Mouse (Mus musculus) hindbrain, embryonic 14.5 days (tissue): ENCODE measurements around the gene Arhgef3. TPM values are rescaled to one million over a fixed set of nuclear protein-coding genes. Genes with fewer than 3 reads are reported as not detected.

Source experiments
- ATAC-seq: fragments of 200-750 bp; cut with Nextera tagmentation; 2 replicates; pipeline ENCODE4 v1.8.0; 2017; ENCODE audit warnings: moderate number of reproducible peaks, mild to moderate bottlenecking, moderate TSS enrichment, moderate library complexity; ENCODE audit not compliant: low FRiP score
- DNase-seq: peaks from one replicate; pipeline ENCODE4 v3.0.0-alpha.2; 2015; ENCODE audit warnings: low spot score
- H3K27ac ChIP-seq: fragments of 300-500 bp; sonication (generic); 2 replicates; pipeline ENCODE4 v1.5.1; 2014; ENCODE audit warnings: mild to moderate bottlenecking, moderate library complexity
- H3K27me3 ChIP-seq: fragments of 300-500 bp; sonication (generic); 2 replicates; pipeline ENCODE4 v1.6.1; 2014; ENCODE audit warnings: mild to moderate bottlenecking, low read length, mixed read lengths; ENCODE audit not compliant: control insufficient read depth, insufficient read depth
- H3K36me3 ChIP-seq: fragments of 300-500 bp; sonication (generic); replicated peaks from 2 replicates; pipeline ENCODE4 v1.6.1; 2014; ENCODE audit not compliant: control insufficient read depth, insufficient read depth
- H3K4me1 ChIP-seq: fragments of 300-500 bp; sonication (generic); replicated peaks from 2 replicates; pipeline ENCODE4 v1.6.1; 2014; ENCODE audit warnings: antibody characterized with exemption, low read length, mixed read lengths; ENCODE audit not compliant: control insufficient read depth, insufficient read depth
- H3K4me2 ChIP-seq: fragments of 300-500 bp; sonication (generic); replicated peaks from 2 replicates; pipeline ENCODE4 v1.6.1; 2014; ENCODE audit warnings: mild to moderate bottlenecking, moderate library complexity
- H3K4me3 ChIP-seq: fragments of 300-500 bp; sonication (generic); replicated peaks from 2 replicates; pipeline ENCODE4 v1.5.1; 2014; ENCODE audit warnings: mild to moderate bottlenecking, low read length
- H3K9ac ChIP-seq: fragments of 300-500 bp; sonication (generic); 2 replicates; pipeline ENCODE4 v1.6.1; 2014
- H3K9me3 ChIP-seq: fragments of 300-500 bp; sonication (generic); 2 replicates; pipeline ENCODE4 v1.6.1; 2016; ENCODE audit warnings: low read length; ENCODE audit not compliant: control insufficient read depth
- WGBS: fragments of 180-500 bp; shearing (Covaris S2); extraction: QIAGEN DNeasy Blood & Tissue Kit; methylation state at CpG from one replicate; pipeline ENCODE4 v1.1.7; 2014; 5-methylcytosine and 5-hydroxymethylcytosine counted together
- polyA plus RNA-seq: library from polyadenylated mRNA; unstranded; fragments of >200 nt; fragmentation: Nextera tagmentation; extraction: Ambion mirVana; gene quantifications from 2 replicates; pipeline ENCODE4 v1.2.1, GENCODE M21; 2014

Arhgef3 gene
- polyA plus RNA-seq, 1 experiment from 2014 or later, result 11.8 TPM

- H3K36me3 ChIP-seq, result no peaks in the 10 kb centered on the region
- H3K4me3 ChIP-seq, result no peak overlapping the region
- no peaks in the 10 kb centered on the region for H3K27me3 ChIP-seq
- WGBS, result 73% methylated on average over 5 of the region's 5 CpGs
- H3K4me1 ChIP-seq, result peaks cover 7% of the 10 kb centered on the region
- no peak overlapping the region for H3K9ac ChIP-seq
- H3K9me3 ChIP-seq, result no peaks in the 10 kb centered on the region
- DNase-seq, result no peak
- H3K27ac ChIP-seq, result no peak overlapping the region
- H3K4me2 ChIP-seq, result no peak overlapping the region
- no peak for ATAC-seq
These were observed 250.1 kb downstream of the Arhgef3 start for GRCm38 (mm10) chr14:27364668-27365257.

DNA sequence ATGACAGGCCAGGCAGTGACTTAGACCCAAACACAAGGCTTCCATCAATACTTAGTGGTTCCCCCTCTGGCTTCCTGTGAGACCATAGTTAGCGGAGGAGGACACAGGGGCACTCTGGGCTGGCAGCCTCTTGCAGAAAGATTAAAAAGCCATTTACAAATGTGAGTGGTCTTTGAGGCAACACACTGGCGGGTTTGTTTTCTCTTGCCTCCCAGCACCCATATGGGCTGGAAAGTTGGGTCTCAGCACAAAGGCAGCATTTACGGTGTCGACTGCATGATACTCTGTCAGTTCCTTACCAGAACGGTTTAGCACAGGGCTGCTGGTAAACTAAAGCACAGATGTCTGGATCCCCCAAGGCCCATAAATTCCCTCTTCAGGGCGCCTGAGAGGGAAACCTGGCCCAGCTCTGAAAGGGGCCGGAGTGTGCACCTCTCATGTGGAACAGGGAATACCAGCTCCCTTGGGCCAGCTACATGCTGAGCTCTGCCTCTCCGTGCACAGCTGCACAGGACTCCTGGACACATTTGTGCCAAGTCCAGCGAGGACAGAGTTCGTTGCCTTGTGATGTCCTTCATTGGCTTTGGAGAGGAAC, 252.5 kb downstream of the Arhgef3 start:
- Histone ChIP-seq H3K27me3 (no peaks in the 10 kb centered on the region), H3K9ac (no peak overlapping the region), H3K4me1 (no peaks in the 10 kb centered on the region), H3K4me3 (no peak overlapping the region), H3K27ac (no peak overlapping the region), H3K9me3 (no peaks in the 10 kb centered on the region), H3K4me2 (no peak overlapping the region), H3K36me3 (no peaks in the 10 kb centered on the region)
- DNase-seq, result no peak
- WGBS, result 73% methylated on average over 10 of the region's 10 CpGs
- ATAC-seq, result no peak; the same call in 1 of the 2 replicates

DNA sequence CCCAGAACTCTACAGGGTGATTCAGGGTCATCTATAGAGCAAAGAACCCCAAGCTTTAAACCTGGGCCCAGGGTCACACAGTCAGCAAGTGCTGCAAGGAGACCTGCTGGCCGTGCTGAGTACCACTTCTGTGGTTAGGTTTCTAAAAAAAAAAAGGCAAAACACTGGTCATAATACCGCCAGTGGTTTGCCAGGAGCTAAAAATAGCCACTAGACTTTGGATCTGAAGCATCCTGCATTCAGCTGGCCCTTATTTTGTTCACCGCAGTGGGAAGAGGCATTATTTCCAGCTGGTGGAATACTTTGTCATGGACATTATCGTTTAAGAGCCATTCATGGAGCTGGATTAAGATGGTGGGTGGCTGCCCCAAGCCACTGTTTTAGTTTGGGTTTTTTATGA, 253.9 kb downstream of the Arhgef3 start:
- WGBS, result 41% methylated on average over 4 of the region's 4 CpGs

GRCm38 (mm10) chr14:27369503-27369902, 254.8 kb downstream of the Arhgef3 start:
- Histone ChIP-seq H3K27me3 (no peaks in the 10 kb centered on the region), H3K9me3 (no peaks in the 10 kb centered on the region), H3K9ac (no peak overlapping the region), H3K4me2 (no peak overlapping the region), H3K27ac (no peak overlapping the region), H3K4me3 (no peak overlapping the region), H3K36me3 (no peaks in the 10 kb centered on the region), H3K4me1 (no peaks in the 10 kb centered on the region)
- WGBS, result 91% methylated on average over 4 of the region's 4 CpGs
- DNase-seq (no peak), ATAC-seq (no peak)

More for the DNA sequence above, 253.9 kb downstream of the Arhgef3 start:
- Histone ChIP-seq H3K4me1 (no peaks in the 10 kb centered on the region), H3K9me3 (no peaks in the 10 kb centered on the region), H3K4me3 (no peak overlapping the region), H3K27ac (no peak overlapping the region), H3K27me3 (no peaks in the 10 kb centered on the region), H3K9ac (no peak overlapping the region), H3K4me2 (no peak overlapping the region), H3K36me3 (no peaks in the 10 kb centered on the region)
- DNase-seq (no peak), ATAC-seq (no peak)

- WGBS, result 74% methylated on average over 8 of the region's 8 CpGs
- Histone ChIP-seq H3K4me2 (no peak overlapping the region), H3K36me3 (no peaks in the 10 kb centered on the region), H3K9ac (no peak overlapping the region), H3K27ac (no peak overlapping the region), H3K9me3 (no peaks in the 10 kb centered on the region), H3K4me3 (no peak overlapping the region), H3K4me1 (no peaks in the 10 kb centered on the region), H3K27me3 (no peaks in the 10 kb centered on the region)
- ATAC-seq (no peak), DNase-seq (no peak)
These were observed 257.0 kb downstream of the Arhgef3 start for GRCm38 (mm10) chr14:27371669-27372076.

- Histone ChIP-seq H3K4me3 (no peak overlapping the region), H3K9me3 (no peaks in the 10 kb centered on the region), H3K27ac (no peak overlapping the region), H3K36me3 (no peaks in the 10 kb centered on the region), H3K4me1 (no peaks in the 10 kb centered on the region), H3K27me3 (no peaks in the 10 kb centered on the region), H3K9ac (no peak overlapping the region), H3K4me2 (no peak overlapping the region)
- DNase-seq, result no peak
- 93% methylated on average over 5 of the region's 5 CpGs for WGBS
- ATAC-seq, result no peak
These were observed 258.8 kb downstream of the Arhgef3 start for GRCm38 (mm10) chr14:27373498-27373897.

- ATAC-seq (no peak), DNase-seq (no peak)
- Histone ChIP-seq H3K9ac (no peak overlapping the region), H3K27me3 (no peaks in the 10 kb centered on the region), H3K9me3 (no peaks in the 10 kb centered on the region), H3K4me2 (no peak overlapping the region), H3K36me3 (no peaks in the 10 kb centered on the region), H3K4me1 (no peaks in the 10 kb centered on the region), H3K27ac (no peak overlapping the region), H3K4me3 (no peak overlapping the region)
- WGBS, result 74% methylated on average over 5 of the region's 5 CpGs
These were observed 261.5 kb downstream of the Arhgef3 start for GRCm38 (mm10) chr14:27376115-27376648.

- WGBS, result 95% methylated on average over 7 of the region's 7 CpGs
- ATAC-seq (no peak), DNase-seq (no peak)
- Histone ChIP-seq H3K4me3 (no peak overlapping the region), H3K27me3 (no peaks in the 10 kb centered on the region), H3K27ac (no peak overlapping the region), H3K36me3 (no peaks in the 10 kb centered on the region), H3K4me1 (no peaks in the 10 kb centered on the region), H3K9ac (no peak overlapping the region), H3K9me3 (no peaks in the 10 kb centered on the region), H3K4me2 (no peak overlapping the region)
These were observed 264.0 kb downstream of the Arhgef3 start for GRCm38 (mm10) chr14:27378669-27379068.

GRCm38 (mm10) chr14:27379404-27379803, 264.7 kb downstream of the Arhgef3 start:
- H3K27me3 ChIP-seq, result no peaks in the 10 kb centered on the region
- no peak for DNase-seq
- no peaks in the 10 kb centered on the region for H3K36me3 ChIP-seq
- H3K4me3 ChIP-seq, result no peak overlapping the region
- no peak overlapping the region for H3K27ac ChIP-seq
- no peak for ATAC-seq
- H3K9me3 ChIP-seq, result no peaks in the 10 kb centered on the region
- H3K4me1 ChIP-seq, result no peaks in the 10 kb centered on the region
- H3K4me2 ChIP-seq, result no peak overlapping the region
- WGBS, result 88% methylated on average over 12 of the region's 12 CpGs
- H3K9ac ChIP-seq, result no peak overlapping the region
